Mouse (Mus musculus) cerebellum, adult 9-10 months (tissue): ENCODE measurements at regions not wholly inside any gene's neighbourhood (a gene's known extent, or its start where the extent isn't known, plus 50 kb on each side); places are given as distances from the start of the nearest gene placed in this dataset.

ENCODE experiments used
- DNase-seq: peaks from one replicate; pipeline ENCODE4 v3.0.0; 2022

DNA sequence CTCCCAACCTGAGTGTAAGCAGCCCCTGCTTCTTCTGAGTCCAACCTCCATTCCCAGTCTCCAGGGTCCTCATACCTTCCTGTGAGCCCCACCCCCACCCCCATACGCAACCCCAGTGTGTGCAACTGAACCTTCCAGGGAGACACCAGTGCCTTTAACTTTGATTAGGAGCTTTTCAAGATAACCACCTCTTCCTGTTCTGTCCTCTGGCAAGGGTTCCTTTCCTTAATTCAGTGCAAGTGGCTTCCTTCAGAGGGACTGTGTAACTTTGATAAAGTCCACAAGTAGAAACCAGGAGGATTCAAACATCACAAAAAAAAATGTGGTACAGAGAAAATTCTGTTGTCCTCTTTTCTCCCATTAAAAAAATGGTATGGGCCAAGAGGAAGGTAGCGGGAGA lies 174.2 kb upstream of the Nfe2l3 start:
- no peak for DNase-seq

DNA sequence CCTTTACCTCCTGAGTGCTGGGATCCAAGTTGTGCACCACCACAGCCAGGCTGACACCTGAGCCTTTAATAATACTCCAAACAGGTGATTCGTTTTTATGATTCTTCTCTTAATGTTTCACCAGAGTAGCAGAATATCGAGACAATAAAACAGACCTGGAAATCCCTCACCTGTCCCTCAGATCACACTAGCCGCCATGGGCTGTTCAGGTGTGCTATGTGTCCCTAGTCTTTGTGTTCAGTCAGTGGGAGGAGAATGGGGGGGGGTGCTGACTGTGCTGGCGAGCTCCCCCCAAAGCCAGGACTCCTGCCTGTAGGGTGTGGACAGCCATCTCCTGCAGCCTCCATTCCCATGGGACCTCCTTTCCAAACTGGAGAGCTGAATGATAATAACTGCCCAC lies 168.9 kb upstream of the Nfe2l3 start:
- no peak for DNase-seq

DNA sequence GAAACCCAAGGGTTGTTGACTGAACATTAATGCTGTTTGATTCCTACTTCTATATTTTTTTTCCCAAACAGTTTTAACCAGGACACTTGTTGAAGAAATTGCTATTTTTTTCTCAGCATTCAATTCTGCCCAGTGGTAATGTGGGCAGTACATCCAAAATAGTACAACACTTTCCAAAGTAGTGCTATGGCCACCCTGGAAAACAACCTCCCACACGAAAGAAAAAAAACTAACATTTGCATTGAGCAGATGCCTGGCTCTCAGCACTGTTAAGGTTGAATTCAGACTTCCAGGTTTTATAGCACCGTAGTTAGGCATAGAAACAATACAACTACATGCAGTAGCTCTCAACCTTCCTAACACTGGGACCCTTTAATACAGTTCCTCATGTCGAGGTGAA lies 167.1 kb upstream of the Nfe2l3 start:
- no peak for DNase-seq

DNA sequence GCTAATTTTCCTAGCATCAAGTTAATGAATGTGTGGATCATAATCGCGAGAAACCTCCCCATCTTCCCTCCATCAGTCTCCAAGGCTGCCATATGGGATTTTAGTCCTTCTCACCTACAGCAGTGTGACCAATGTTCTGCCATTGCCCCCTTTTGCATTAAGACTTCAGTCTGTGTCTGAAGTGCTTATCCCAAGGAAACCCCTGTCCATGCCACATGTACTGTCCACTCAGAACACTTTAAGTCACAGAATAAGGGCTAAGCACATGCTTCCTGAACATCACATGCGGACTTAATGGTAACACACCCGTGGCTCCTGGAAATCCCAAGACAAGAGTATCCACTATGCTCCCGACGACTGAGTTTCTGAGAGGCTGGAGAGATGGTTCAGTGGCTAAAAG lies 165.7 kb upstream of the Nfe2l3 start:
- no peak for DNase-seq

DNA sequence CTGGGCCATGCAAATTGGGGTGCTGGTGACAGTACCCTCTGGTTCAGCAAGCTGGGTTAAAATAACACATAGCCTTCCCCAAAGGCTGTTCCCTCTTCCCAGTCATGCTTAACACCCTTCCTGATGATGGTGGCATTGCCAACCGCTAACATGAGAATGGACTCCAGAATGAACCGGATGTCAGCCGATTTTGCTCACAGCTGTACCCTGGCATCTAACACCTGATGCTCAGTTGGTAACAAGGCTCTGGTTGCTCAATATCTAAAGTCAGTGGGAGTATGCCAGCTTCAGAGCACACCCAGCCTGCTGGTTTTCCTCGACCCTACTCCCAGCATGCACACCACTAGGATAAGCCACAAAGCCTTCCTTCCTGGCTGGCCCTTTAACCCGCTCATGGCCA lies 164.6 kb upstream of the Nfe2l3 start:
- no peak for DNase-seq

DNA sequence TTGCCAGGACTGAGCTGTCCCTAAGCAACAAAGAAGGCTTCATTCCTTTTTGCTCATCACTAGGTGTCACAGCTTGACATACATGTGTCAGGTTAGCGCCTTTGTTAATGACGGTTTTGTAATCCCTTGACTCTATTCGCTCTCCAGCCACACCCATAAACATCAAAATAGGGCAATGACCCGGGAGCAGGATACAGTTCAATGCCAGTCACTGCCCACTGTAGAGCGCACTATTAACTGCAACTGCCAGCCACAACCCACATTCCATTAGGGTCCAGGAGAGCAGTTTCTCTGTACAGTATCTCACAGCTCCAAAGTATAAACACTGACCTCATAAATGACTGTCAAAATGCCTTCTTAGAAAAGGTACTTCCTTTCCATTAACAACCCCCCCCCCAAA lies 163.5 kb upstream of the Nfe2l3 start:
- DNase-seq, result no peak

DNA sequence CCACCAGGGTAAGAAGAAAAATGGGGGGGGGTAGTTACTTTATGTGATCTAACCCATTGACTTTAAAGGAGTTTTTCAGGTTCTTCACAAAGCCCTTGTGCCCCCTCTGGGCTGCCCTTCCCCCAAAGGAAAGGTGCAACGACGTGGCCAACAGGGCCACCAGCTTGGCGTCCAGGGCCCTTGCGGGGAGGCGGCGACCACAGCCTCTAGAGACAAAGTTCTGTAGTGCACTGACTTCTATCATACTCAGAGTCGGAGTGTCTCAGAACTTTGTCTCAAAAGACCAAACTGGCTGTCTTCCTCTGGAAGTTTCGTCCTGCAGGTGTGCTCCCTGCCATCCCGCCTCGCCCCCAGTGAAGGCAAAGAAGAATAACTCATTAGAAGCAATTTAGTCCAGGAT lies 162.9 kb upstream of the Nfe2l3 start:
- DNase-seq, result no peak

DNA sequence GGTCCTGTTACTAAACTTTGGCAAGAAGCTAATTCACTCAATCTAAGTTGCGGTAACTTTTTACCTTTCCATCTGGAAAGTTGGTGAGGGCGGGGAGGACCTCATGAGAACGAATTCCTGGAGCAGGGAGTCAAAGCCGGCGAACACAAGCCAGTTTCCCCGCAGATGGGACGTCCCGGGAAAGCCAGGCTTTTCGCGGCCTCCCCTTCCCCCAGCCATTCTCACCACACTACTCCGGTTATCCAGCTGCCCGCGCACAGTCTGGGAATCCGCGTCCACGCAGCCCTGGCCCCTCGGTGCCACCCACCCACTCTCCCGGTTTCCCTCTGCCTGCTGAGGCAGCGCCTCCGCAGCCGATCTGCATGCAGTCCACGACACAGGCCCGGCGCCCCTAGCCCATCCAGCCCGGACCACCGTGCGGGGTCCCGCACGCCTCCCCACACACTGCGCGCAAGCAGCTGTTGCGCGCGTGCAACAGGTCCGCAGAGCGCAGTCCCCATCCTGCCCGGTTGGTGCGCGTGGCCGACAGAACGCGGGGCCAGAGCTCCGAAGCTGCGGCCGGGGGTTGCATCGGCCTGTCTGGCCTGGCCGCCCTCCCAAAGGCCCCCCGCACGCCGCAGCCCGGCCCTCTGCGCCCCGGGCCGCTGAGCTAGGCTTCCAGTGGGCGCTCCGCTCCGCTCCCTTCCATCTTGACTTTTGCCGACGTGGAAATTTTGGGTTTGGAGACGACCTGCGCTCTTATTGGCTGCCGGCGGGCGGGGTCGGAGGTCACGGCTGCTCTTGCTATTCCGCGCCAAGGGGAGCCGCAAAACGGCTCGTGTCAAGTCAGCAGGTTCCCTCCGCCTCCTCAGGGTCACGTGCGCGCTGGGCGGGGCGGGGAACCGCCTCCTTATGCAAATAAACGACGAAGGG lies 162.0 kb upstream of the Nfe2l3 start:
- DNase-seq, result no peak

DNA sequence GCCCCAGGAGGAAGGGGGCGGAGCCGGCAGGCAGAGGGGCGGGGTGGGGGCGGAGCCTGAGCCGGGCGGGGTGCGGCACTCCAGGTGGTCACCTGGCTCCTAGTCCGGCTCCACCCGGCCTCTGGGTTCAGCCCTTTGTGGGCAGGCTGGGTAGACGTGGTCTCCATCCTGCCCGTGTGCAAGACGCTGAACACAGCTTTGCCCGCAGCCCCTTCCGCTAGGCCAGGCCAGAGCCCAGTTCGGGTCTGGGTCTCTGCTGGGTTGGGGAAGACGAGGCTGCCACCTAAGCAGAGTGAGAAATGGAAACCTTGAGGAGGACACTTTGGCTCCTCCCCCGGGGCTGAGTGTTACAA lies 161.4 kb upstream of the Nfe2l3 start:
- no peak for DNase-seq

DNA sequence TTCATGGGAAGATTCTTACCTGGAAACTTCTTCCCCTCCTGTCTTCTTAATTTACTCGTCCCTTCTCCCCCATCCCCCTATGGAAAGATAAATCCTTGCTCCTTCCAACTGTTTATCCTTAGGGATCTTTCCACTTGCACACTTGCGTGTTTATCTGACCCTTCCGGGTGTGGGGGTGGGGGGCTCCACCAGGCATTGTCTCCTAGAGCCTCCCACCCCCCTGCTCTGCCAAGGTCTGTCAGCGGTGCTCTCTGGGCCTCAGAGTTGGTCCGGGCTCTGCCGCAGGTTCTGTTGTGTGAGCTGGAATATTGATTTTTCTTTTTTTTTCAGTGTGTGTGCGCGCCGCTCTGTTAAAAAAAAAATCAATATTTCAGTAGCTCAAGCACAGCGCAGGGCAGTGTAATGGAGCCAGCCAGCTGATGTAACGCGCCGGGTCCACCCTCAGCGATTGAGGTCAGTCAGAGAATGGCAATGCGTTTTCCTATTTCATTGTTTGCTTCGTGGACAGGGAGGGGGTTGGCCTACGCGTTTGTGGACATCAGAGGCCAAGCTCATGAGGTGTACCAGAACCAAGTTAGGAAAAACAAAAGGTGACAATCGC lies 160.2 kb upstream of the Nfe2l3 start:
- DNase-seq, result no peak

DNA sequence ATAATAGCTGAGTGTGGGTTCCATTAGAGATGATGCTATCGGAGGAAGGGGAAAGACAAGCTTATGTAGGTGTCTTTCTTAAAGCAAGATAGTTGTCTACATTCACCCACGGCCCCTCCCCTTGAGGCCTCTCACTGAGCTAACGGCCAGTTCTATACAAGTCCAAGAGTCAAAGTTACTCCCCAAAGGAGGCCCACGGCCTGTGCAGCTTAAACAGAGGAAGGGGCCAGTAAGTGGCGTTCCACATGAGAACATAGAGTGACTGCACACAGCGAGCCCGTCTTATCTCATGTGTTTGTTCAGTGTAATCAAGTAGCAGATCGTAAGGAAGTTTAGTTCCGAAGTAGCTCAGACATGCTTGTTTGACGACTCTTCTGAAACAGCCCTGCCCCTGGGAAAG lies 153.0 kb upstream of the Nfe2l3 start:
- no peak for DNase-seq

DNA sequence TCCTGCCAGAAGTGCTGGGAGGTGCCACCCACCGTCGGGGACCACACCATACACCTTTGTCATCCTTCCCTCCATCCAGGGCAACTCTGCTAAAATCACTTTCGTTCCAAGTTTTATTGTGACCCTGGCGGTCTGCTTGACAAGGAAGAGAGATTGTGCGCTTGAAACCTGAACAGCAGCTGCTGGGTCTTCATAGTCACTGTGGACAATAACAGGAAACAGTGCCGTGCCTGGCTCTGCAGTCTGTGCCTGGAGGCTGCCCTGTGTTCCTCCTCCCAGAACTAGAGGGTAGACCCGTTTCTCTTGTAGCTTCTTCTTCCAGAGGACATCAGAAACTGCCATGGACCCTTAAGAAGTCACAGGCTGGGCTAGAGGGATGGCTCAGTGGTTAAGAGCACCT lies 152.2 kb upstream of the Nfe2l3 start:
- no peak for DNase-seq

DNA sequence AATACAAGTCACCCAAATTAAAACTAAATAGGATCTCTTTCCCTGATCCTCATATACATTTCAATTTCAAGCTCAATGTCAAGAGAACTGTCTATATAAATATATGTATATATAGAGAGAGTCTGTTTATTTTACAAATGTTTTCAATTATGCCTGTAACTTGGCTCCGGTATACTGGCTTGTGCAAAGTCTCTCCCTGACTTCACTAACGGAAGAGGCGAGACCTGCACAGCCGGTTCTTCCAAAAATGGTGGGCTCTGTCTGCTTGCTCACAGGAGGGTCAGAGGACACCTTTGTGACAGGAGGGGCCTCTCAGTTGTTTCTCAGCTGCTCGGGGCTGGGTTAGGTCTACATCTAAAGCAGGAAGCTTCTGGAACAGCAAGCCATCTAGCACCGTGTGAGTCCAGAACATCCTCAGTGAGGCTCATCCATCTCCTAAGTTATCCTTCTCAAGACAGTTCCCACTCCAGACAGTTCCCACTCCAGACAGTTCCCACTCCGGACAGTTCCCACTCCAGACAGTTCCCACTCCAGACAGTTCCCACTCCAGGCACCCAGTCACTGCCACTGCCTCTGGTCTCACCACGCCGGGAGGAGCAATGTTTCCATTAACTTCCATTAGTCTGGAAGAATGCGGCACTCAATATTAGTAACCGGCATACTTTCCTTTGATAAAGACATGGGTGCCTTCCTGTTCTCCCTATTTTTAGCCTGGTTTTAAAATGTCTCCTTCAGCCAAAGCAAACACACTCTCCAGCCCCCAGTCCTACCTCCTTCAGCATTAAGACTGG lies 148.4 kb upstream of the Nfe2l3 start:
- no peak for DNase-seq

DNA sequence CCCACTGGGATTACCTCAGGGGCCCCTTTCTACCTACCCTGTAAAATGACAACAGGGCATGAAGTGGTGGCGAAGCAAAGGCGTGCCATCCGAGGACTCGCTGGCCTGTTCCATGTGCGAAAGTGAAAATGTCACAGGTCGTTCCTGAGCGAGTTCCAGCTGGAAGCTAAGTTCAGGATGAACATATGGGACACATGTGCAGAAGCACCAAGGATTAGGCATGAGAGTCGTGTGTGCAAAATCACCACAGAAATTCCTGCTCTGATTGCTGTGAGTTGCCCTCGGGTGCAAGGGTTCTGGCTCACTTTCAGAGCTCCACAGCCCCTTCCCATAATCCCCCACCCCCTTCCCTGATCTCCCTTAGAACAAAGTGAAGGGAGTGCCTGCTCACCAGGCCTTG lies 147.6 kb upstream of the Nfe2l3 start:
- DNase-seq, result no peak

DNA sequence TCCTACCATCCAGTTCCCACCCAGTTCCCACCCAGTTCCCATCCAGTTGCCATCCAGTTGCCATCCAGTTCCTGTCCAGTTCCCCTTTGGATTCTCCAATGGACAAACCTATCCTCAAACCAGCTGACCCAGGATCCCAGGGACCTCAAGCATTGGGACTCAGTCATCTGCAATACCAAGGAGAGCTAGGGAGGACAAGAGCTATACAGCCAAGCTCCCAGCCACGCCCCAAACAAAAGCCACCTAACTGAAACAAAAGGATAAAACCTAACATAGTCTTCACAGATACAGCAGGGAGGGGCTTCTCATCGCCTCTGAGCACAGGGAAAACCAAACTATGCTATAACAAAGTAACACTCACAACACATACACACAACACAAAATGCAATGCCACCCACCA lies 145.6 kb upstream of the Nfe2l3 start:
- no peak for DNase-seq

DNA sequence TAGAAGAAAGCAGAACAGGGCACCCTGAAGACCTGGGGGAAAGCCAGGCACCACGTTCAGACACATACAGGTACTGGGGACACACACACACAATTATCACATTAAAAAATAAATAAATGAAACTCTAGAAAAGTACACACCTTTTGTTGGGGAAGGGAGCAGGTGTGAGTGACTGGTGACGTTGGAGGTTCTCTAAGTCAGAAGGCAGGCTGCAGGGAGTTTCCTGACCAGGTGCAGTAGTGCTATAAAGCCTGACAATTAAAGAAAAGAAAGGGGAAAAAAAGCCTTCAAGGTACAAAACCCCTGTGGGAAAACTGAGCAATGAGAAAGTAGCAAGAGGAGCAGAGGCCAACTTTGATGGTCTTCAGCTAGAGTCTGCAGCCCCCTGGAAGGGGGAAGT lies 145.1 kb upstream of the Nfe2l3 start:
- no peak for DNase-seq

DNA sequence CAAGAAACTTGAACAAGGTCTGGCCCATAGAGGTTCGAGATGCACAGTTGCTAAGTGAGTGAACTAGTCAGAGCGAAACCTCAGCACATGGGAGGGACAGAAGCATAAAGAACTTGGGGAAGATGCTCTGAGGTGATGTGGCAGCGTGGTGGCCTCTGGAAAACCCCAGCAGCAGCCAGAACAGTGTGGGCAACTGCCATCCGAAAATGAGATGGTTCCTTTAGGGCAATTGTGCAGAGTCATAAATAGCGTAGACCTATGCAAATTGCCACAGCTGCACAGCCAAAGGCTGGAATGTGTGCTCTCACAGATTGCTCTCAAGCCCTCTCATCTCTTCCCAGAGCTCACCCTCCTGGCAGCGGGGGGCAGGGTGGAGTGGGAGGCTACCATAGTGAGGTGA lies 144.7 kb upstream of the Nfe2l3 start:
- DNase-seq, result no peak

DNA sequence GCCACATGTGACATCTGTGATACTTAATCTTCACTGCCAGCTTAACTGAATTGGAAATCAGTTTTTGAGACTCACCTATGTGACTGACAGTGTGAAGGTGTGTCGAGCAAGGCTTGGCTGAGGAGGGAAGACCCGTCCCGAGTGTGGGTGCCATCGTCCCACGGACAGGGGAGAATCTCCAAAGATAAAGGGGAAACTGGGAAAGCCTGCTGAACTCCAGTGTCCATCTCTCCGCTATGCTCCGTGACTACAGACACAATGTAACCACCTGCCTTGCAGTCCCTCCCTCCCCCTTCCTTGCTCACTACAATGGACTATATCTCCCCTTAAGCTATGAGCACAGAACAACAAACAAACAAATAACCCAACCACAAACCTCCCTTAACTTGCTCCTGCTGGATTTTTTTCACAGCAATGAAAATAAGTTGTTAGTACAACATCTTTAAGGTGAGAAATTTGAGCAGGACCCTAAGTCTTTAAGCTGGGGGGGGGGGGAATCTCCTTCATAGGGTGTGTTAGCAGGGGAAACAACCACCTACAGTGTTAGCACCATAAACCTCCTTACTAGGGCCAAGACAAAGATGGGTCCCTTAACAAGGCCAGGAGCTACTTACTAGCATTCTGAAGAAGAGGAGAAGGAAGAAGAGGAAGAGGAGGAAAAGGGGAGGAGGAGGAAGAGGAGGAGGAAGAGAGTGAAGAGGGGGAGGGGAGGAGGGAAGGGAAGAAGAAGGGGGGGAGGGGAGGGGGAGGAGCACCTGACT lies 144.0 kb upstream of the Nfe2l3 start:
- no peak for DNase-seq

DNA sequence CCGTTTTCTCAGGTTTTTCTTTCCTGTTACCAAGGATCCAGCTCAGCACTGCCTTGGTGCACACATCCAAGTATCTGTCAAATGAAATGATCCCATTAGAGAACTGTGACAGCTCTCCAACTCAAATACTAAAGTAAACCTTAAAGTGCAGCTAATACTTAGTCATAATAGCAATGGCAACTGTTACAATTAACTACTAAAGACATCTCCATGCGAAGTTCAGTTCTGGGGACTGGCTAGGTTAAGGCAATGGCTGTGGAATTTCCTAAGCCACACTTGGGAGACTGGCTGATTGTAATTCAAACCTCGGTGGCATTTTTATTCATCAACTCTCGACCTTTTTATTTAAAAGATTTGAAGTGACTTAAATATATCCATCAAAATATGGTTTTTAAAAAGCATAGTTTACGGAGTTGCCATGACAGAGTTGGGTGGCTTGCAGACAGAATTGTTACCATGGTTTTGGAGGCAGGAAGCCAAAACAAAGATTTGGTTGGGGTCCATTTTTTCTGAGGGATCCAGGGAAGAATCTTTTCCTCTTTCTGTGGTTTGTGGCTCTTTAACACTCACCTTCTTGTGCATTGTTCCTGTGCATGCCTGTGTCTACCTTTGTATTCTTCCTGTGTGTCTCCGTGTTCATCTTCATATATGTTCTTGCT lies 143.3 kb upstream of the Nfe2l3 start:
- DNase-seq, result no peak

DNA sequence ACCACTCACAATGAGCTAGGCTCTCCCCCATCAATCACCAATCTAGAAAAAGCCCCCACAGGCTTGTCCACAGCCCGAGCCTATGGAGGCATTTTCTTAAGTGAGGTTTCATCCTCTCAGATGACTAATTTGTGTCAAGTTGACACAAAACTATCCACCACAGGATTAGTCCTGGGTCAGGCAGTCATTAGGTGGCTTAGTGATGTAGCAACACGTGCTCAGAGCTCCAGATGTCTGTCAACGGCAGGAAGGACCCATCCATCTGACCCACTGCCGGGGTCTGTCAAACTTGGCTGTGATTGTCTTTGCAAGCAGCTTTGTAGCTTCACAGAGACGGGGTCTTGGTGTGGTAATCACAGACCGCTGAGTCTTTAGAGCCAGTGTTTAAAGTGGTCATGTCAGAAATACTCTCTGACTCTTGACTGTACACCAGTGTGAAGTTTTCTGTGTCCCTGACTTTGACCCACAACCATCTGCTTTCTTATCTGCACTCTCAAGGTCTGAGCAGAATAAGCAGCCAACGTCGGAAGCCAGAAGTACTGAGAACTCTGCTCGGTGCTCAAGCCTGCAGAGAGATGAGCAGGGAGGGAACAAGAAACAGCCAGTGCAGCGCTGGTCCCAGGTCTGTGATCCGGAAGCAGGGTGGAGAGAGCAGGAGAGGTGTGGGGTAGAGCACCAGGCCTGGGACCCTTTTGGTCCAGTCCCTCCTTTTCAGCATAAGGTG lies 131.6 kb upstream of the Nfe2l3 start:
- no peak for DNase-seq

DNA sequence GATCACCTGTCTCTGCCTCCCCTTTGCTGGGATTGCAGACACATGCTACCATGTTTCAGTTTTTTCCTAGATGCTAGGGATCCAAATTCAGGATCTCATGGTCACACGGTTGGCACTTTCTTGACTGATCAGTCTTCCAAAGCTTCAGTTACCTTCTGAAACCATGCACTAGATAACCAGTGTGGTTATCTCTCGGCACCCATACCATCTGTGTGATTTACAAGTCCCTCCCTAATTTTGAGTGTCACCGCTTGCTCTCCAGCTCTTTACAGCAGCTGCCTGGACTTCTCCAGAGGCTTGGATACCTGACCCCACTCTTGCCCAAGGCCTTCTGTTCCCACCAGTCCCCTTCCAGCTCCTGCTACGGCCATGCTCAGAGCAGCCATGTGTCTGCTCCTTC lies 130.6 kb upstream of the Nfe2l3 start:
- DNase-seq, result no peak

DNA sequence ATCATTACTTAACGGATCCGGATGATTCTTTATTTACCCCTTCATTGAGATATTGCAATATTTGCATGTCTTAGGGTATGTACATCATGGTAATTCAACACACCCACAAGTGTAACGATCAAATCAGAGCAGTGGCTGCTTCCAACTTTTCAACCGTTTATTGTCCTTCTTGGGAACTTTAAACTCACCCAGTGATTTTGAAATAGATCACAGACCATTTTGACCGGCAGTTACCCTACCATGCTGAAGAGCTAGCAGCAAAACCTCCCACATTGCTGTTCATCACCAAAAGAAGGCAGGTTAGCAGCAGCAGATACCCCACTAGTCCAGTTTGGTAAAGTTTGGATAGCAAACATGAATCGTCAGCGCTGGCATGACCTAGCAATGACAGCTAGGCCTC lies 130.2 kb upstream of the Nfe2l3 start:
- no peak for DNase-seq
